Mouse (Mus musculus) layer of hippocampus, adult 6 months (tissue): Measurements from ENCODE around the gene Vmn1r178. TPM values are rescaled to one million over a fixed set of nuclear protein-coding genes. Genes with fewer than 3 reads are reported as not detected.

Experiments used
- long read RNA-seq, 2 experiments: library from polyadenylated mRNA; unstranded; transcript quantifications; one replicate each; pipeline ENCODE4 v2.0.0; 2019 to 2020
- polyA plus RNA-seq: library from polyadenylated mRNA; unstranded; fragments of <200 nt; fragmentation: Nextera tagmentation; gene quantifications from 2 replicates; pipeline ENCODE4 v1.2.3, GENCODE M21; 2021

The Vmn1r178 gene
- polyA plus RNA-seq, result not detected in 2 replicates
- long read RNA-seq, experiment 1, result 0 reads
- long read RNA-seq, experiment 2, result 0 reads

DNA sequence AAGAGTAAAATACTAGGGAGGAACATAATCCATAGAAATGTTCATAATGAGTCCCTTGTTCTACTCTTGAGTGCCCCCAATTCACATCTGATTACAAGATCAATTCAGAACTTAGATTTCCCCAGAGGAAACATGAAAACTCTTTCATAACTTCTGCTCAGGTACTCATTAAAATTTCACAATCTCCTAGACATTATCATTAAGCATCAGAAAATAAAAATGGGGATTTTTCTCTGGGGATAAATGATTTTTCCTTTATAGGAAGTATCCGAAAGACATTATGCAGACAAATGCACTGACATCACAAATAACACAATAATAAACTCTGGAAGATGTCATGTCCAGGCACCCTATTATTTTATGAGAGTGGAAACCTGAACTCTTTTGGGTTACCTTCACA, at the start of gene Vmn1r178:
Gene Vmn1r178 (plus strand): TSS at position 301 of the 400 bp plus-strand sequence.

DNA sequence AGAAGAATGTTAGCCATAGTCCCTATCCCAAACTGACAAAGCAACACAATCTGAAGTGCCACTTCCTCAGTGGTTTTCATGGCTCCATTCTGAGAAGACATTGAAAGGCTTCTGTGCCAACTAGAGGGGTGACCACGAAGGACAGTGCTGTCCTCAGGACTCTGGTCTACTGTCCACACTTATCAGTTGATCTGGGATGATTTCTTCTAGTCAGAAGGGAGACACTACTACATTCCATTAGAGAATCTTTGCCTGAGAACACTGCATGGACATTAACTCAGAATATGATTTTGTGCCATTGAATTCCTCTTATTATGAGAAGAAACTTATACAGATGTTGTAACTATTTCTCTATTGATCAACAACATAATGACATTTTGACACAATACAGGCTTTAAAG, 25.5 kb upstream of the Vmn1r178 start, which contains the start of gene Vmn1r177:
Gene Vmn1r177 (minus strand): TSS at position 101 of the 400 bp plus-strand sequence.

DNA sequence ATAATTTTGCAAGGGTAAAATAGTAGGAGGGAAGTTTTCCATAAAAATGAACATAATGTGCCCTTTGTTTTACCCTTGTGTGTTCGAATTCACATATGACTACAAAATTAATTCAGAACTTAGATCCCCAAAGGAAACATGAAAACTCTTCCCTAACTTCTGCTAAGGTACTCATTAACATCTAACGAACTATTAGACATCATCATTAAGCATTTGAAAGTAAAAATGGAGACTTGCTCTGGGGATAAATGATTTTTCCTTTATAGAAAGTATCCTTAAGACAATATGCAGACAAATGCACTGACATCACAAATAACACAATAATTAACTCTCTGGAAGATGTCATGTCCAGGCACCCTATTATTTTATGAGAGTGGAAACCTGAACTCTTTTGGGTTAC, 34.9 kb downstream of the Vmn1r178 start, which contains the start of gene Vmn1r179:
Gene Vmn1r179 (plus strand): TSS at position 301 of the 400 bp plus-strand sequence.

Other genes with a start within 250 kb of the Vmn1r178 start
- not detected in 2 replicates for gene Vmn1r172, start 233.7 kb upstream of the Vmn1r178 start, polyA plus RNA-seq
- gene Vmn1r173, start 191.3 kb upstream of the Vmn1r178 start, polyA plus RNA-seq, result not detected in 2 replicates
- not detected in 2 replicates for gene Vmn1r174, start 139.7 kb upstream of the Vmn1r178 start, polyA plus RNA-seq
- gene Vmn1r175, start 81.4 kb upstream of the Vmn1r178 start, polyA plus RNA-seq, result not detected in 2 replicates
- not detected in 2 replicates for gene Vmn1r176, start 54.6 kb upstream of the Vmn1r178 start, polyA plus RNA-seq
- gene Vmn1r177, start 25.6 kb upstream of the Vmn1r178 start, polyA plus RNA-seq, result not detected in 2 replicates
- gene Vmn1r179, start 35.0 kb downstream of the Vmn1r178 start, polyA plus RNA-seq, result not detected in 2 replicates
- gene Vmn1r180, start 58.6 kb downstream of the Vmn1r178 start, polyA plus RNA-seq, result not detected in 2 replicates
- not detected in 2 replicates for gene Vmn1r181, start 82.6 kb downstream of the Vmn1r178 start, polyA plus RNA-seq
- not detected in 2 replicates for gene V1rd19, start 109.7 kb downstream of the Vmn1r178 start, polyA plus RNA-seq
- gene Vmn1r183, start 161.2 kb downstream of the Vmn1r178 start, polyA plus RNA-seq, result not detected in 2 replicates
- gene Zfp180, start 189.9 kb downstream of the Vmn1r178 start, polyA plus RNA-seq, result 18.2 and 19.7 TPM in 2 replicates
- gene Zfp112, start 220.3 kb downstream of the Vmn1r178 start, polyA plus RNA-seq, result 2.3 TPM in 2 replicates
- 11.1 and 12.1 TPM in 2 replicates for gene Zfp235, start 242.2 kb downstream of the Vmn1r178 start, polyA plus RNA-seq